Mouse (Mus musculus) intestine, embryonic 15.5 days (tissue): ENCODE data around the gene Arhgap10. TPM values are rescaled to one million over a fixed set of nuclear protein-coding genes. Genes with fewer than 3 reads are reported as not detected.

Source experiments
- ATAC-seq: fragments of 200-750 bp; cut with Nextera tagmentation; 2 replicates; pipeline ENCODE4 v1.8.0; 2017; ENCODE audit warnings: moderate TSS enrichment, moderate library complexity
- H3K27ac ChIP-seq: fragments of 300-500 bp; sonication (generic); 2 replicates; pipeline ENCODE4 v1.5.1; 2015; ENCODE audit warnings: mild to moderate bottlenecking, inconsistent platforms
- H3K27me3 ChIP-seq: fragments of 300-500 bp; sonication (generic); replicated peaks from 2 replicates; pipeline ENCODE4 v1.6.1; 2015; ENCODE audit warnings: inconsistent platforms
- H3K36me3 ChIP-seq: fragments of 300-500 bp; sonication (generic); 2 replicates; pipeline ENCODE4 v1.6.1; 2015; ENCODE audit warnings: inconsistent platforms
- H3K4me1 ChIP-seq: fragments of 300-500 bp; sonication (generic); replicated peaks from 2 replicates; pipeline ENCODE4 v1.6.1; 2015; ENCODE audit warnings: inconsistent platforms
- H3K4me2 ChIP-seq: fragments of 300-500 bp; sonication (generic); replicated peaks from 2 replicates; pipeline ENCODE4 v1.6.1; 2015; ENCODE audit warnings: mild to moderate bottlenecking, inconsistent platforms
- H3K4me3 ChIP-seq: fragments of 300-500 bp; sonication (generic); replicated peaks from 2 replicates; pipeline ENCODE4 v1.5.1; 2015; ENCODE audit warnings: inconsistent platforms
- H3K9ac ChIP-seq: fragments of 300-500 bp; sonication (generic); 2 replicates; pipeline ENCODE4 v1.6.1; 2015; ENCODE audit warnings: inconsistent platforms
- H3K9me3 ChIP-seq: fragments of 300-500 bp; sonication (generic); 2 replicates; pipeline ENCODE4 v1.6.1; 2016; ENCODE audit warnings: inconsistent platforms
- WGBS: fragments of 180-500 bp; shearing (Covaris S2); methylation state at CpG from one replicate; pipeline ENCODE4 v1.1.7; 2015; 5-methylcytosine and 5-hydroxymethylcytosine counted together
- polyA plus RNA-seq: library from polyadenylated mRNA; unstranded; fragments of >200 nt; fragmentation: Nextera tagmentation; extraction: Ambion mirVana; gene quantifications from 2 replicates; pipeline ENCODE4 v1.2.1, GENCODE M21; 2015

Gene Arhgap10
- polyA plus RNA-seq, 1 experiment from 2014 or later: 30.9 TPM

GRCm38 (mm10) chr8:77451466-77452382 is 66.0 kb downstream of the Arhgap10 start:
- ATAC-seq: no peak
- Histone ChIP-seq H3K9ac (no peak overlapping the region), H3K27ac (no peak overlapping the region), H3K4me1 (no peaks in the 10 kb centered on the region), H3K4me2 (no peak overlapping the region), H3K4me3 (no peak overlapping the region), H3K9me3 (peaks cover 11% of the 10 kb centered on the region), H3K27me3 (no peaks in the 10 kb centered on the region), H3K36me3 (peaks cover 37% of the 10 kb centered on the region)
- WGBS: 89% methylated on average over 21 of the region's 21 CpGs

- no peaks in the 10 kb centered on the region for H3K27me3 ChIP-seq
- H3K9me3 ChIP-seq: peaks cover 11% of the 10 kb centered on the region
- no peak overlapping the region for H3K4me3 ChIP-seq
- H3K4me2 ChIP-seq: no peak overlapping the region
- WGBS: 93% methylated on average over 5 of the region's 5 CpGs
- H3K9ac ChIP-seq: no peak overlapping the region
- no peak for ATAC-seq
- peaks cover 41% of the 10 kb centered on the region for H3K36me3 ChIP-seq
- no peak overlapping the region for H3K27ac ChIP-seq
- no peaks in the 10 kb centered on the region for H3K4me1 ChIP-seq
These were observed 66.7 kb downstream of the Arhgap10 start for GRCm38 (mm10) chr8:77451052-77451451.

- Histone ChIP-seq H3K9me3 (peaks cover 11% of the 10 kb centered on the region), H3K4me1 (no peaks in the 10 kb centered on the region), H3K4me2 (no peak overlapping the region), H3K9ac (no peak overlapping the region), H3K27ac (no peak overlapping the region), H3K4me3 (no peak overlapping the region), H3K27me3 (no peaks in the 10 kb centered on the region), H3K36me3 (peaks cover 38% of the 10 kb centered on the region)
- 93% methylated on average over 12 of the region's 12 CpGs for WGBS
- no peak for ATAC-seq
These were observed 71.5 kb downstream of the Arhgap10 start for GRCm38 (mm10) chr8:77446294-77446693.

GRCm38 (mm10) chr8:77445642-77446041 is 72.1 kb downstream of the Arhgap10 start:
- Histone ChIP-seq H3K9ac (no peak overlapping the region), H3K4me1 (no peaks in the 10 kb centered on the region), H3K9me3 (peaks cover 11% of the 10 kb centered on the region), H3K27me3 (no peaks in the 10 kb centered on the region), H3K36me3 (peaks cover 35% of the 10 kb centered on the region), H3K4me2 (no peak overlapping the region), H3K27ac (no peak overlapping the region), H3K4me3 (no peak overlapping the region)
- no peak for ATAC-seq
- WGBS: 87% methylated on average over 3 of the region's 3 CpGs

- H3K36me3 ChIP-seq: peaks cover 21% of the 10 kb centered on the region
- no peak for ATAC-seq
- H3K4me2 ChIP-seq: no peak overlapping the region
- H3K27me3 ChIP-seq: no peaks in the 10 kb centered on the region
- peaks cover 11% of the 10 kb centered on the region for H3K9me3 ChIP-seq
- H3K4me3 ChIP-seq: no peak overlapping the region
- 78% methylated on average over 10 of the region's 10 CpGs for WGBS
- H3K27ac ChIP-seq: no peak overlapping the region
- H3K9ac ChIP-seq: no peak overlapping the region
- no peaks in the 10 kb centered on the region for H3K4me1 ChIP-seq
These were observed 73.4 kb downstream of the Arhgap10 start for GRCm38 (mm10) chr8:77444166-77444870.

GRCm38 (mm10) chr8:77442452-77442851 is 75.3 kb downstream of the Arhgap10 start:
- Histone ChIP-seq H3K4me1 (peaks cover 11% of the 10 kb centered on the region), H3K27me3 (no peaks in the 10 kb centered on the region), H3K36me3 (peaks cover 10% of the 10 kb centered on the region; the same call in 1 of the 2 replicates), H3K9ac (no peak overlapping the region), H3K4me2 (no peak overlapping the region), H3K4me3 (no peak overlapping the region), H3K9me3 (peaks cover 4% of the 10 kb centered on the region), H3K27ac (no peak overlapping the region)
- 86% methylated on average over 7 of the region's 7 CpGs for WGBS
- no peak for ATAC-seq

GRCm38 (mm10) chr8:77440913-77441312 is 76.8 kb downstream of the Arhgap10 start:
- ATAC-seq: no peak
- Histone ChIP-seq H3K4me2 (no peak overlapping the region), H3K27ac (no peak overlapping the region), H3K4me1 (peaks cover 24% of the 10 kb centered on the region), H3K4me3 (no peak overlapping the region), H3K9ac (no peak overlapping the region), H3K36me3 (no peaks in the 10 kb centered on the region), H3K9me3 (no peaks in the 10 kb centered on the region), H3K27me3 (no peaks in the 10 kb centered on the region)
- 83% methylated on average over 9 of the region's 9 CpGs for WGBS

- Histone ChIP-seq H3K4me1 (peaks cover 26% of the 10 kb centered on the region), H3K9ac (no peak overlapping the region), H3K4me2 (no peak overlapping the region), H3K36me3 (no peaks in the 10 kb centered on the region), H3K27ac (no peak overlapping the region), H3K4me3 (no peak overlapping the region), H3K9me3 (no peaks in the 10 kb centered on the region), H3K27me3 (no peaks in the 10 kb centered on the region)
- no peak for ATAC-seq
- 79% methylated on average over 6 of the region's 6 CpGs for WGBS
These were observed 77.4 kb downstream of the Arhgap10 start for GRCm38 (mm10) chr8:77440324-77440880.

- ATAC-seq: no peak
- H3K4me1 ChIP-seq: peaks cover 26% of the 10 kb centered on the region
- H3K27ac ChIP-seq: no peak overlapping the region
- H3K9me3 ChIP-seq: no peaks in the 10 kb centered on the region
- H3K9ac ChIP-seq: no peak overlapping the region
- H3K27me3 ChIP-seq: no peaks in the 10 kb centered on the region
- H3K36me3 ChIP-seq: no peaks in the 10 kb centered on the region
- no peak overlapping the region for H3K4me3 ChIP-seq
- 90% methylated on average over 2 of the region's 2 CpGs for WGBS
- no peak overlapping the region for H3K4me2 ChIP-seq
These were observed 78.1 kb downstream of the Arhgap10 start for GRCm38 (mm10) chr8:77439670-77440069.

- no peak overlapping the region for H3K9ac ChIP-seq
- no peak overlapping the region for H3K27ac ChIP-seq
- H3K36me3 ChIP-seq: no peaks in the 10 kb centered on the region
- H3K4me1 ChIP-seq: peaks cover 35% of the 10 kb centered on the region
- H3K9me3 ChIP-seq: no peaks in the 10 kb centered on the region
- no peaks in the 10 kb centered on the region for H3K27me3 ChIP-seq
- 52% methylated on average over 9 of the region's 9 CpGs for WGBS
- peak; percentile 13; the same call in 1 of the 2 replicates for ATAC-seq
- H3K4me3 ChIP-seq: no peak overlapping the region
- H3K4me2 ChIP-seq: no peak overlapping the region
These were observed 79.8 kb downstream of the Arhgap10 start for GRCm38 (mm10) chr8:77437807-77438493.

GRCm38 (mm10) chr8:77436013-77436990 is 81.5 kb downstream of the Arhgap10 start:
- ATAC-seq: 0 out of 2 replicates have a peak, but pooled peaks have one; percentile 39
- H3K4me2 ChIP-seq: no peak overlapping the region
- no peaks in the 10 kb centered on the region for H3K36me3 ChIP-seq
- peaks cover 38% of the 10 kb centered on the region for H3K4me1 ChIP-seq
- H3K27me3 ChIP-seq: no peaks in the 10 kb centered on the region
- peak overlapping the region; percentile 48 for H3K27ac ChIP-seq
- no peaks in the 10 kb centered on the region for H3K9me3 ChIP-seq
- H3K9ac ChIP-seq: no peak overlapping the region
- 39% methylated on average over 15 of the region's 15 CpGs for WGBS
- H3K4me3 ChIP-seq: no peak overlapping the region
